Mouse (Mus musculus): ENCODE measurements around the gene Nbea. TPM values are rescaled to one million over a fixed set of nuclear protein-coding genes. Genes with fewer than 3 reads are reported as not detected.

Nbea gene
- 17.5 and 19.2 TPM in 2 replicates for polyA plus RNA-seq (2012; rRNA removed)

DNA sequence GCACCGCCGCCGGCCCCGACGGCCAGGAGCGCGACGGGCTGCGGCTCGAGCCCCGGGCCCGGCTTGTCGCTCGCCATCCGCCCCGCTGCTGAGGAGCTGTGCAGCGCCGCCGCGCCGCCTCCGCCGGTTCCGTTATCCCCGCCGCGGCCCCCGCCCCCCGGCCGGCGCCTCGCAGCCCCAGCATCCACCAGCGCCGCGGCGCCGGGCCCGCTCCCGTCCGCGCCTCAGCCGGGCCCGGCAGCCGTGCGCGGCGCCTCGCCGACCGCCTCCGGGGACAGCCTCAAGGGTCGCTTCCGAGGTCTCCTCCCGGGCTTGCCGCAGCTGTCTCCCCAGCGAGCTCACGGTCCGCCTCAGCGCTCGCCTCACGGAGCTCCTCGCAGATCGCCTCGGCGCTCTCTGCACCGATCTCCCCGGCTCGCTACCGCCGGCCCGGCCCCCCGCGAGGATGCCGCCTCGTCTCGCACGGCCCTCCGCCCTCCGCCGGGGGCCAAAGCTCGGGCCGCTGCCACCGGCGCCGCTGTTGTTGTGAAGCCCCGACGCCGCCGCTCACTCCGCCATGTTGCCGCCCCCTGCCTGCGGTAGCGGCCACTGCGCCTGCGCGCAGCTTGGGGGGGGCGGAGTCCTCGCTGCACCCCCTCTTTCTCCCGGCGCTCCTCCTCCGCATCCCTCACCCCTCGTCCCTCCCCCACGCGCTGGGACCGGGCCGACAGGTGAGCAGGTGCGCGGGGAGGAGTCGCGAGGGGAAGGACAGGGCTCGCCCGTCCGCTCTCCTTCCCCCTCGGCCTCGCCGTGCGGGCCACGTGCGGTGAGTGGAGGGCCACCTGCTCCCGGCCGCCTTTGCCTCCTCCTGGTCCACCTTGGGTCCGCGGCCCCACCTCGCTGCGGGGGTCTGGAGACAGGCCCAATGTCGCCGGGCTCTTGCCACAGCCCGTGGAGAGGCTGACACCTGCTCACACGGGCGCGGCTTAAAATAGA, at the start of gene Nbea:
TSS of gene Nbea (minus strand) at position 543 of the 975 bp plus-strand sequence.
- DNase-seq (ENCODE audit: low spot score): peak; percentile 62

DNA sequence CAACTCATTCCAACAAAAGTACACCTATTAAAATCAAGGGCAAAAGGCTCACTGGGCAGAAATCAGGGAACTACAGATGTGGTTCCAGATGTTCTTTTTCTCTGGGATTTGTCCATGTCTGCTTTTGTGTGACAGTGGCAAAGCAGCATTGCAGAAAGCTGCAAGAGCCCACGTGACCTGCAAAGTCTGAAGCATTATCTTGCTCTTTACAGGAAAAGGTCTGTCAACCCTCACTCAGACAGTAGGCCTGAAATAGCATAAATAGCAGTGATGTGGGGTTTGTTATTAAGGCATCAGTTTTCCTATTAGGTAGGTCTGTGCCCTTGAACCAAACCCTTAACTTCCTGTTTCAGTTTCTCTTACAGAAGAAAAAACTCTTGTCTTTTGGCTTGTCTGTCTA, 45.8 kb upstream of the Nbea start:
- no peak for DNase-seq (ENCODE audit: low spot score)

DNA sequence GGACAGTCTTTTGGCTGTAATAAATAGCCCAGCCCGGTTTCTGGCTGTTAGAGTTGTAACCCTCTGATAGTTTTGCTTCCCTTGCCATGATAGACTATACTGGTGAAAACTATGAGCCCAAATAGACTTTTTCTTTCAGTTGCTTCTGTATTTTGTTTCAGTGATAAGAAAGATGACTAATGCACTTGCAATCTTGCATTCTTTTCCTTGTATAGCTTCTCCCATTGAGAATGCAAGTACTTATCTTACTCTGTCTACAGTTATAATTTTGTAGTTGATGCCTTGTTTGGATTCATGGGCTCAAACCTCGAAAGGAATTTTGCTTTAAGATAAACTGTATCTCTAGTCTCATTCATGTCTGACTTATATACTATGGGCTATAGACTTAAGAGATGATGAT, 32.5 kb upstream of the Nbea start:
- no peak for DNase-seq (ENCODE audit: low spot score)

DNA sequence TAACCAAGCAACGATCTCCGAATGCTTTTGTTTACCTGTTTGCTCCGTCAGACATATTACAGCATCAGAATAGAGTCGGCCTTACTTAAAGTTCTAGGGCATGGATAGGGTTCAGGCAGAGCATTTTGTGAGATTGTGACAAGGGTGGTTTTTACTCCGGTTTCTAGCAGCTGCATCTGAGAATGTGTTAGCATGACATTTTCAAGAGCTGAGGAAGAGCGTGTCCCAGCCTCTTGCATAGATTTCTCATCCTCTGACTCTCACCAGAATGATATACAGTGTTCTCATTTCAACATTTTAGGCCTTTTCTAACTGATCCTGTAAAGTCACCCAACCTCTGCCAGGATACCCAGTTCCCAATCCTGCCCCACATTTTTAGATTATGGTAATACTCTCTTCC, 20.5 kb upstream of the Nbea start:
- DNase-seq (ENCODE audit: low spot score): no peak

DNA sequence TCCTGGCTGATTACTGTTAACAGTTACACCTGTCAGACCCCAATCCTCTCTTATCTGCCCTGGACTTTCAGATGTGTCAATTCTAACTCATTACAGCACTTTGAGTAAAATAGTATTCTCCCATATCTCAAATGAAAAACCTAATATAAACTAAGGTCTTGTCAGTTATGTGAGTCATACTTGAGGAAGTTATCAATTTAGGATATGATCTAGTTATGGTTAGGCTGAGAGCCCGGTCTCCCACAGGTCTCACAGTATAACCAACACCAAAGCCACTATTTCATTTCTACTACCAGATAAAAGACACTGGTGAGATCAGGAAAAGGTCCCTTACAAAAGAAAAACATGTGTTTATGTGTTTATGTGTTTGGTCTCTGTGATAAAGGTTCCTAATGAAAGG, 4.7 kb upstream of the Nbea start:
- DNase-seq (ENCODE audit: low spot score): no peak

DNA sequence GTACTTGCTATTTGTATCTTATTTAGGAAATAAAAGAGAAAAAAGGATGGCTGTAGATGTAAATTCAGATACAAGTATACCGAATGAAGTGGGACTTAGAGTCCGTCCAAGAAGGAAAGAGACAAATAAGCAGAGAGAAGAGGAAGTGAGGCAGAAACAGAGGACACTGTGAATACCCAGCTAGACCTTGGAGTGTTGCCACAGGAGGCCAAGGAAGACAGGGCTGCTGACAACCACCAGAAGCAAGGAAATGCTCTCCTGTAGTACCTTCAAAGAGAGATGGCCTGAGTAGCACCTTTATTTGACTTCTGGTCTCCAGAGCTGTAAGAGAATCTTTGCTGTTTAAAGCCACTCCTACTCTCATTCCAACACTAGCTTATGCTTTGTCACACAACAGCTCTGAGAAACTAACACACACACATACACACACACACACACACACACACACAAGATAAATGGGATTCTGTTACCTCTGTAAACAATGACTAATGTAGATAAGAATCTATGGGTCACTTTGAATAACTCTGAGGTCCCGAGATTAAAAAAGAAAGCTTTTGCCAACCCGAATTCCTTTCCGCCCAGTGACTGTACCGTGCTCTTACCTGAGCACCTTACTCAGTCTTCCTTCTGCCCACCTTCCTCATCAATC, 3.8 kb upstream of the Nbea start:
- no peak for DNase-seq (ENCODE audit: low spot score)

DNA sequence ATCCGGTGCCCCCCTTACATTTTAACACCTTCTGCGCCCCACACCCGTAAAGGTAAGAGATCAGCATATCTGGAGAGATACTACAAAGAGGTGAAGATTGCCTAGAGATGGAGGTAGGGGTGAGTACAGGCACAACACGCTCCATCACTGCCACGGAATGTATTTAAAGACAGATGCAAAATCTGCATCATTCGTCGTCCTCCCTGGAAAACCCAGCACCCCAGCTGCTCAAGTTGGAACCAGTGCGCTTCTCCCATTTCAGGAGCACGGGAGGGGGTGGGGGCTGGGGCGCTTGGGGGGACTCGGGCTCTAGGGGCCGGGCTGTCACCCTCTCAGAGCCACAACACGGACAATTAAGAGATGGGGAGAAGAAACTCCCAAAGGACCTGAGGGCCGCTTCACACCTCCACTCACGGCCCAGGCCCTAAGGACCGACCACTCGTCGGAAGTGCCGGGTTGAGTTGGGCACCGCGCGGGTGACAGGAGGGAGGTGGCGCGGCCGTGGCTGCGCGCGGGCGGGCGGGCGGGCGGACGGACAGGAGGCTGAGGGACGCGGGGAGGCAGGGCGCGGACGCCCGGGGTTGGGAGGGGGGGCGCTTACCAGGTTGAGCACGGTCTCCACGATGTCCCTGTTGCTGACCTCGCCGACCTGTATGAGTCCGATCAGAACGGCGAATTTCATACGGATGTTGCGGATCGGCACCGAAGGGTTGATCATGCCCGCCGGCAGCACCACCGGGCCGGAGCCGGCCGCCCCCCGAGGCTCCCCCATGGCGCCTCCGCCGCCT, 936 bp downstream of the Nbea start:
- peak; percentile 22 for DNase-seq (ENCODE audit: low spot score)

DNA sequence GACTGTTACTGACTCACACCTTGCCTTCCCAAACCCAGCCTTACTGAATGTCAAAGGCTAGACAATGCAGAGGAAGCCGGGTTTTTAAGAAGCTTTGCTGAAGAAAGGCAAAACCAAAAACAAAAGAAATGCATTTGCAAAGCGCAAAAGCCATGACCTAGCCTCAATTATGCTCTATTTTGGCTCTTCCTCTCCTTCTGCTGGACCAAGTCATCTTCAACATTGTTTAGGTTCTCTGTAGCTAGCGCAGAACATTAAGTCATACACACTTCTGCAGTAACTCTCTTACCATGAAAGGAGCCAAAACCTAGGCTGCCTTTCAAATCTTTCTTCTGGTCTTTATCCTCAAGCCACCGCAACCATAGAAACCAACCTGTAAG, 1.5 kb downstream of the Nbea start:
- no peak for DNase-seq (ENCODE audit: low spot score)

DNA sequence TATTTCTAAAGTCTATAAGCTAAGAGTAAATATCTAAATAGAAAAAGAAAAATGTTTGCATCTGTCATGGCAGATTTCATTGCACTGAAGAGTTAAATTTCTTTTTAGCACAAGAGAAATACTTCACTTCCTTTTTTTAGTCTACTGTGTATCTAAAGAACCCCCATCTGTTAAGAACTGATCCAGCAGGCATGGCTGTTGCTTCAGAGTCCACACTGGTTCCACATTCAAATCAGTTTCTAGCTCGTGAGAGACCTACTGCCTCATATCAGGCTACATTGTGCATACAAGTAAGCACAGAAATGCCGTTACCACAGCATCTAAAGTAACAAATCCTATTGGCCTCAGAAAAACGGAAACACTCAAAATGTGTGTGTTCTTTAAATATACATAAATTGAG, 2.5 kb downstream of the Nbea start:
- no peak for DNase-seq (ENCODE audit: low spot score)

DNA sequence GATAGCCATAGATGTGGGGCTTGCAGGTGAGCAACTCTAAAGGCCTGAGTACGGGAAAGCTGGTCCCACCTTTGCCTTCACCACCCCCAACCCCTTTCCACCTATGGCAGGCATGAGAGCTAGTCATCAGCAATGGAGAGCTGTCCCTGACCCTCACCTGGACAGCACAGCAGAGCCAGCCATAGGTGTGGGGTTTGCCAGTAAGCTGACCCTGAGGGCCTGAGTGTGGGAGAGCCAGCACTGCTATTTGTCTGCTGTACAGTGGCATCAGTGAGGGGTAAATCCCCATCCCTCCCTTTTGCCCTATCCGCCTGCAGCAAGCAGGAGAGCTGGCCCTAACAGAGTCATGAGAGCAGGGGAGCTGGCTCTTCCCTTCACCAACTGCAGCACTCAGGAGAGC, 25.6 kb downstream of the Nbea start:
- no peak for DNase-seq (ENCODE audit: low spot score)

DNA sequence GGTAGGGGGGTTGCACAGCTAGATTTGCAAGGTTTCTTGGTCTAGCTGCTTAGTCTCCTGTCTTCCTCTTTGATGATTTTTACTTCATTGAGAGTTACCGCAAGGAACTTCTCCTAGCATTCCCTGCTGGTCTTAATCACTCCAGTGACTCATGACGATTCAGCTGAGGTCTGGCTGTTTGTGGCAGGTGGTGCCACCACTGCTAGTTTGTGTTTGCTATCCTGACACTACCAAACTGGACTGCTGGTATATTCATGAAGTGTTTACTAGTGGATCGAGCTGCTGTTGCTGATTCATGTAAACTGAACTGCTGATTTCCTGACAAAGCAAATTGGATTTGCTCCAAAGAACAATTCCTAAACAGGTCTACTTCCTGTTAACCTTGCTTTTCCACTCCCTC, 56.8 kb downstream of the Nbea start:
- no peak for DNase-seq (ENCODE audit: low spot score)

DNA sequence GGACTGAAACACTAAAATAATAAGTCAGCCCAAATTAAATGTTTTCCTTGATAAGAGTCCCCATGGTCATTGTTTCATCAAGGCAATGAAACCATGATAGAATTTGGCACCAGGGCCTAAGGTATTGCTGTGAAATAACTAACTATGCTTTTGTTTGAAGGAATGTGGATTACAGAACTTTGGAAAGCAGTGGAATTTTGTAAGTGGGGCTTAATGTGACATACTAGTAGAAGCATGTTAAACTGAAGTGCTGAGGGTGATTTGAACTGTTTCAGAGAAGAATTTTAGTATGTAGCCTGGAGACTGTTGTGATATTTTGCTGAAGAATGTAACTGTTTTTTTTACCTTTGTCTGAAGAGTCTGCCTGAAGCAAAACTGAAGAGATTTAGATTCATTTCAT, 66.9 kb downstream of the Nbea start:
- DNase-seq (ENCODE audit: low spot score): no peak

DNA sequence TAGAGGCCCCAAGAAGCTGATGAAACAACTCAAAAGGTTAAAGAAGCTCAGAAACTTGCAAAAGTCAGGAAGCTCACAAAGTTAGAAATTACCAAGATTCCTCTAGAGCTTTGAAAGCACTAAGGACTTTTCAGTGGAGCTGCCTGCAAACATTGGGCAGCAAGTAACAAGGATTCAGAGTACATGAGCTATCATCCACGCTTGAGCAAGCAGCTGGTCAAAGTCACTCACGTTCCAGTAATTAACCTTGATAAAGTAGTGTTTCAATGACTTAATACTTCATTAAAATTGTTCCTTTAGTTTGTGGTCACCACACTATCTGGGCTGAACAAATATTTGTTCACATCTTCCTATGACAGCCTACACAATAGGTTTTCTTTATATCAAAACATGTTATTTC, 75.4 kb downstream of the Nbea start:
- DNase-seq (ENCODE audit: low spot score): no peak

DNA sequence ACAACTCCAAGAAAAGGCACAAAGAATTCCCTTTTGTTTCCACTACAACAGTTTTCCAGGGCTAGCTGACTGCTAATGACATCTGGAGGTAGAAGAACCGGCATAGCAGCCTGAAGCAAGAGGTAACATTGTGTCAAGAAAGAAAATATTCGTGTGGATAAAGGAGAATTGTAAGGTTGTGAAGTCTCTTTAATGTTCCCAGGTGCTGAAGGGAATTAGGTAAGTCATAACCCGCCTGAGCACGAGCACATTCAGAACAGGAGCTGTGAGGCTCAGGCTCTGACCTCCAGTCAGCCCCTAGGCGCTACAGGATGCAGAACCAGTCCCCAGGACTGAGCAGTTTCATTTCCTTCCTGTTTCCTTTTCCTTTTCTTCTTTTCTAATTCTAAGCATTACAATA, 86.4 kb downstream of the Nbea start:
- no peak for DNase-seq (ENCODE audit: low spot score)

DNA sequence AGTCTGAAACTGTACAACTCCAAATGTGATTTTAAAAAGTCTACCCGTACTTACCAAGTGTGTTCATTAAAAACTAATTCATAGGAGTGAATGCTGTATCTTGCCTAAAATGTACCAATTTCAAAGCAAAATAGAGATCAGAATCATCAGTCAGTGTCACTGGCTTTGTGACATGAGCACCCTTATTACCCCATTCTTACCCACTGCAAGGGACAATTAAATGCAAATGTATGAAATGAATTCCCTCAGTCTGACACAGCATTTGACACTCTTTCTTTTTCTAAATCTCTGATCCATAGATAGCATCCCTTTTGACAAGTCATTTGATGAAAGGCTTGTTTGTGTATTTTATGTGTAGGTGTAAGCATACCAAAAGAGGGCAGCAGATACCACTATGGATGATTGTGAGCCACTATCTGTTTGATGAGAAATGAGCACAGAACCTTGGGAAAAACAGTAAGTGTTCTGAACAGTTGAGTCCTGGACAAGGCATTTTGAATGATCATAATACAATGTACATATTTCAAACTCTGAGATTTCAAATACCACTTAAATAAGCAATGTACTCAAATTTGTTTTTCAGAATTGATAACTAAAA, 104.4 kb downstream of the Nbea start:
- DNase-seq (ENCODE audit: low spot score): no peak

DNA sequence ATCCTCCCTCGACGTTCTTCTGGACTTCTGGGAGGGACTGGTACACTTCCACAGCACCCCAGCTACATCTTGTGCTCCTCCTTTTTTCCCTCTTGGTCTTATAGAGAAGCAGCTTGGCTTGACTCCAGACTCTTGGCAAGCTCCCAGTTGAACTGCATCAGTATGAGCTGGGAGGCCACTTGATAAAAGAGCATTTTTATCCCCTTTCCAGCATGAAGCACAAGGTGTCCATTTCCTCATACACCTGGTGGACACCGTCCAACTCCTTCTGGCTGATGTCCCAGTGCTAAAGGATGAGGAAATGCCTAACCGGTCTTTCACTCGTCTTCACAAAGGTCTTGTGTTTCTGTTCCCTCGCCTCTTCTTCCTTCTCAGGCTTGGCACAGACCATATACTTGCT, 115.7 kb downstream of the Nbea start:
- DNase-seq (ENCODE audit: low spot score): no peak

DNA sequence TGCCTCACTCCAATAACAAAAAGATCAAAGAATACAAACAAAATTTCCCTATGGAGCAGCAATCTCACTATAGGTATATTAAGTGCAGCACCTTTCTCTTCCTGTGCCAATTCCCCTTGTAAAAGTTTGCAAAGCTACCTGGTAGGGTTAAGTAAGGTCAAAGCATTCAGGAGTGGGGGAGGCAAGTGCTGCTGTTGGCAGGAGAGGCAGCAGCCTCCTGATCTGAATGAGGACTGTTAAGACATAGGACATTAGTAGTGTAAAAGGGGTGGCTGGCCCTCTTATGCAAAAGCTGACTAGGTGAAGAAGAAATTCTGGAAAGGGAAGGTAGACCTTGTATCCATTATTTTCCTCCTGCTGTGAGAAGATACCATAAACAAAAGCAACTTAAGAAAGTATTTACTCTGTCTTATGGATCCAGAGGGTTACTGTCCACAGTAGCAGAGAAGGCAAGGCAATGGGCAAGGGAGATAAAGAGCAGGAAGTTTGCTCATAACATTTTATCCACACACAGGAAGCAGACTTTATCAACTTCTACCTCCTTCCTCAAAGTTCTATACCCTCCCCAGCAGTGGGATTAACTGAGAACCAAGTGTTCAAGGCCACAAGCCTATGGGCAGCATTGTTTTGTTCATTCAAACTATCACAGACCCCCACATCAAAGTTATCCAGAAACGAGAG, 117.0 kb downstream of the Nbea start:
- no peak for DNase-seq (ENCODE audit: low spot score)

DNA sequence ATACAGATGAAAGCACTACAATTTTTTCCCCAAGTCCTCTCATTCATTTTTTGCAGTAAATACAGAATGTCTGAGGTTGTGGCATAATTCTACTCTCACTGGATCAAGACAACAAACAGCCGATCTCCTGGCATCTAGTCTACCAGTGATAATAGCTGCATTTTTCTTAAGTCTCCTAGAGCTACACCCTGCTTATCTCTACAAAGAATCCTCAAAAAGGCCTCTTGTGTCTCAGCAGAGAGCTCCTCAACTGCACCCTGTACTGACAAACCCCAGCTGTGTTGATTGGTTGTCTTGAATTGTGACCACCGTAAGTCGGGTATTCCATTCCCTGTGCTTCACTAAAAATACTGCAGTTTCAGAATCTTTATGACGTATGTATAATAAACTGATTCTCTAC, 118.3 kb downstream of the Nbea start:
- DNase-seq (ENCODE audit: low spot score): no peak

DNA sequence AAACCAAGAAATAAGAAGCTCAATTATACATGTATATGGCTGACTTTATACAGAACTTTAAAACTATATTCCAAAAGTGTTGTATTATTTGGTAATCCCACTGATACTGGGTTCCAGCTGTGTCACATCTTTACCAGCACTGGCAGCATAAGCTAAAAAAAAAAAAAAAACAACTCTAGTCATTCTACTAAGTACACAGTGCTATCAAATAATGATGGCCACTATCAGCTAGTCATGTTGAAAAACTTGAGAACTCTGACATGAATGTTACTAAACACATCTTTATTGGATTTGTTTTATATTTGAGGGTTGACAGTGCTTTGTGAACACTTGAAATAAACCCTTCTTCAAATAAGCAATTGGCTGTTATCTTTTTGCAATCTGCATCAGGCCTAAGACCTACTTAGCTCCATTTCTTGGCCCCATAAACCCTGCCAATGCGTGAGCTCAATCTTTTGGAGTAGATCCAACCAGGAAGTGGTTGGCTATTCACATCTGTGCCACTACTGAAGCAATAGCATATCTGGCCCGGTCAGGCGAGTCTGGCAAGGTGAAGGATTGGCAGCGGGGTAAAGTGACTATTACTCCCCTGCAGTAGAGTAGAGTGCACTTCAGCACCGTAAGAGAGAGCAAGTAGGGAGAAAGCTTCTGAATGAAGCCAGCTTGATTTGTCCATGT, 137.7 kb downstream of the Nbea start:
- no peak for DNase-seq (ENCODE audit: low spot score)

DNA sequence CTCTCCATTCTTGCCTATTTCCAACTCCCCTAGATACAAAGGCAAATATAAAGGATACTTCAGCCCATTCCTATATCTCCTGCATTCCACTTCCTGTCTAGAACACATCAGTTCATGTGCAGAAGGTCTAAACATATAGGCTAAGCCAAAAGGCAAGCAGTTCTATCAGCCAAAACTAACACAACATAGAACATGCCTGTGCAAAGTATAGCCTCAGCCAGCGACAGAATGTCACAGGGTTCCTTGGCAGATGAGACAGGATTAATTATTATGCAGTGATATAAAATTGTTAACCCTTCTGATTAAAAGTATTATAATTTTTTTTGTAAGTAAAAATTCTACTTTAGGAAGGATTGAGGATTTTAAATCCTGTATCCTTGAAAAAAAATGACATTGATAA, 140.4 kb downstream of the Nbea start:
- no peak for DNase-seq (ENCODE audit: low spot score)

DNA sequence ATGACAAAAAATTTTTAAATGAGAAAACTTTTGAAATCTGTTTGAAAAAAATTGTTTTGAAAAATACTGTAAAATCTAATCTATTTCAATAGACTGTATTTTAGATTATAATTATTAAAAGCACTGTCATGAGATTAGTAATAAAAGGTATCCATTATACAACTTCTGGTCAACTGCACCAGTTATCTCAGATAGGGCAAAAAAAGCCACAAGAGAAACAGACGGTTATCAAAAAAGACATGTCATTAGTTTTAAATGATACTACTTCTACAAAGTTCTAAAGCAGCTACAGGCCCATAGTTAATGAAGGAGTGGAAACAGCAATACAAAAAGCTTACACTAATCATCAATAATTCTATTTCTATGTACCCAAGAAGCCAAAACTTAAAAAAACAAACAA, 144.0 kb downstream of the Nbea start:
- DNase-seq (ENCODE audit: low spot score): no peak

Data from urinary bladder, adult 2 months (tissue).